ENCODE assay signal across 17 mouse cellular contexts in genomic region chr1:162222353-162222752, GRCm38 (mm10).
DNase-seq lines count a peak whose midpoint lies in the region; ATAC-seq and TF ChIP-seq lines count a peak whose summit lies in the region.
"Had no signal": no experiment of that assay in that cellular context is flagged by ENCODE, and none has a peak within 500 bp of the region (broad histone marks: within the 10 kb centered on the region; RNA-seq: fewer than 3 reads in every experiment).

No protein-coding gene starts in this region.

- DNase-seq in gastrocnemius, adult 2 months, result no peak
- no peak for DNase-seq in gastrocnemius, adult 8-10 months (ENCODE audit: low spot score in 2 of 2)
- no peak for DNase-seq in neural tube, embryonic 11.5 days (ENCODE audit: low spot score)
- no peak for DNase-seq in neural tube, embryonic 10.5 days (ENCODE audit: extremely low spot score, low spot score)
- DNase-seq in limb, embryonic 10.5 days (ENCODE audit: low spot score), result no peak
- no peak for DNase-seq in left cerebral cortex, postnatal 25 days (ENCODE audit: low spot score in 2 of 2)
- DNase-seq: adrenal gland, postnatal 14 days; cerebellum, adult 11-12 months; liver; lung, adult 2 months; right cerebral cortex, adult 18-20 months; thymus, postnatal 36 days had no signal

- intact Hi-C loops in gastrocnemius, adult 2 months (cut with DNase I), result no loop called here
- intact Hi-C loops in left cerebral cortex, postnatal 25 days (cut with DNase I), result no loop called here

- ATAC-seq in neural tube, embryonic 11.5 days (ENCODE audit: insufficient read depth, low FRiP score, low TSS enrichment), result no peak
- ATAC-seq in stomach, embryonic 16.5 days (ENCODE audit: insufficient read depth, low FRiP score), result no peak
- ATAC-seq in forebrain, embryonic 12.5 days (ENCODE audit: low FRiP score), result no peak
- ATAC-seq: forebrain, embryonic 14.5 days; midbrain, embryonic 15.5 days had no signal

- peak overlapping the region; percentile 75 for H3K4me3 ChIP-seq in gastrocnemius, adult 2 months
- H3K4me3 ChIP-seq in neural tube, embryonic 11.5 days (ENCODE audit: low read depth, low read length), result no peak overlapping the region
- peak overlapping the region; percentile 69 for H3K4me3 ChIP-seq in limb, embryonic 10.5 days
- no peak overlapping the region for H3K4me3 ChIP-seq in stomach, embryonic 16.5 days (replicated peaks; ENCODE audit: low read length)
- H3K4me3 ChIP-seq in forebrain, embryonic 12.5 days (replicated peaks), result no peak overlapping the region
- H3K4me3 ChIP-seq: heart, embryonic 15.5 days; midbrain, embryonic 15.5 days had no signal

- H3K27me3 ChIP-seq in neural tube, embryonic 11.5 days (ENCODE audit: control insufficient read depth, insufficient read depth, low read length), result no peaks in the 10 kb centered on the region
- H3K27me3 ChIP-seq in limb, embryonic 10.5 days (ENCODE audit: low read depth, poor library complexity, severe bottlenecking), result no peaks in the 10 kb centered on the region
- H3K27me3 ChIP-seq in stomach, embryonic 16.5 days (ENCODE audit: control insufficient read depth, insufficient read depth, low read length), result no peaks in the 10 kb centered on the region
- H3K27me3 ChIP-seq in forebrain, embryonic 12.5 days, result 0 out of 2 replicates have a peak, but pooled peaks cover 4% of the 10 kb centered on the region
- H3K27me3 ChIP-seq: heart, embryonic 15.5 days; midbrain, embryonic 15.5 days had no signal

- H3K4me1 ChIP-seq in neural tube, embryonic 11.5 days (ENCODE audit: control insufficient read depth, insufficient read depth, low read length), result no peaks in the 10 kb centered on the region
- peaks cover 19% of the 10 kb centered on the region for H3K4me1 ChIP-seq in limb, embryonic 10.5 days
- peaks cover 6% of the 10 kb centered on the region; the same call in 1 of the 2 replicates for H3K4me1 ChIP-seq in stomach, embryonic 16.5 days (ENCODE audit: control insufficient read depth, insufficient read depth, low read length)
- no peaks in the 10 kb centered on the region for H3K4me1 ChIP-seq in forebrain, embryonic 12.5 days
- H3K4me1 ChIP-seq: midbrain, embryonic 15.5 days had no signal

- no peak for TF ChIP-seq CTCF in gastrocnemius, adult 2 months (IDR thresholded peaks at IDR 0.05)

- H3K9ac ChIP-seq in neural tube, embryonic 11.5 days (ENCODE audit: low read length), result no peak overlapping the region
- no peak overlapping the region for H3K9ac ChIP-seq in stomach, embryonic 16.5 days (ENCODE audit: low read length)
- H3K9ac ChIP-seq in forebrain, embryonic 12.5 days, result no peak overlapping the region
- H3K9ac ChIP-seq: heart, embryonic 15.5 days; midbrain, embryonic 15.5 days had no signal

- no peaks in the 10 kb centered on the region for H3K36me3 ChIP-seq in neural tube, embryonic 11.5 days (ENCODE audit: control insufficient read depth, insufficient read depth, low read length)
- H3K36me3 ChIP-seq in limb, embryonic 10.5 days, result peaks cover 33% of the 10 kb centered on the region
- no peaks in the 10 kb centered on the region for H3K36me3 ChIP-seq in stomach, embryonic 16.5 days (ENCODE audit: control insufficient read depth, insufficient read depth, low read length)
- no peaks in the 10 kb centered on the region for H3K36me3 ChIP-seq in forebrain, embryonic 12.5 days (replicated peaks)
- H3K36me3 ChIP-seq: heart, embryonic 15.5 days; midbrain, embryonic 15.5 days had no signal

- no peak overlapping the region for H3K4me2 ChIP-seq in neural tube, embryonic 11.5 days (ENCODE audit: low read depth)
- peak overlapping the region; percentile 32; the same call in 1 of the 2 replicates for H3K4me2 ChIP-seq in stomach, embryonic 16.5 days (ENCODE audit: low read depth, low read length)
- no peak overlapping the region for H3K4me2 ChIP-seq in forebrain, embryonic 12.5 days
- H3K4me2 ChIP-seq: midbrain, embryonic 15.5 days had no signal

- H3K27ac ChIP-seq in gastrocnemius, adult 2 months, result 0 out of 2 replicates have a peak overlapping the region, but pooled peaks have one; percentile 90
- 0 out of 2 replicates have a peak overlapping the region, but pooled peaks have one; percentile 53 for H3K27ac ChIP-seq in neural tube, embryonic 11.5 days (ENCODE audit: low read depth, low read length)
- peak overlapping the region; percentile 97 for H3K27ac ChIP-seq in limb, embryonic 10.5 days
- no peak overlapping the region for H3K27ac ChIP-seq in stomach, embryonic 16.5 days (ENCODE audit: low read length)
- no peak overlapping the region for H3K27ac ChIP-seq in forebrain, embryonic 12.5 days
- H3K27ac ChIP-seq: heart, embryonic 15.5 days; midbrain, embryonic 15.5 days had no signal

- no peaks in the 10 kb centered on the region for H3K9me3 ChIP-seq in neural tube, embryonic 11.5 days (ENCODE audit: control insufficient read depth, low read length)
- H3K9me3 ChIP-seq in limb, embryonic 10.5 days (replicated peaks), result no peaks in the 10 kb centered on the region
- H3K9me3 ChIP-seq in stomach, embryonic 16.5 days (replicated peaks; ENCODE audit: control insufficient read depth, low read length), result no peaks in the 10 kb centered on the region
- H3K9me3 ChIP-seq in forebrain, embryonic 12.5 days, result no peaks in the 10 kb centered on the region
- H3K9me3 ChIP-seq: heart, embryonic 15.5 days; midbrain, embryonic 15.5 days had no signal

Comparison
In these comparisons a context has a peak if more than half of its experiments do, and no peak if none do; other contexts are left out.
1. H3K27ac ChIP-seq: peak in gastrocnemius, adult 2 months (single experiment), neural tube, embryonic 11.5 days (single experiment) and limb, embryonic 10.5 days (single experiment); none in stomach, embryonic 16.5 days (single experiment) and forebrain, embryonic 12.5 days (single experiment).
2. H3K4me3 ChIP-seq: peak in gastrocnemius, adult 2 months (single experiment) and limb, embryonic 10.5 days (single experiment); none in neural tube, embryonic 11.5 days (single experiment), stomach, embryonic 16.5 days (single experiment) and forebrain, embryonic 12.5 days (single experiment).